In the genomic region with DNA sequence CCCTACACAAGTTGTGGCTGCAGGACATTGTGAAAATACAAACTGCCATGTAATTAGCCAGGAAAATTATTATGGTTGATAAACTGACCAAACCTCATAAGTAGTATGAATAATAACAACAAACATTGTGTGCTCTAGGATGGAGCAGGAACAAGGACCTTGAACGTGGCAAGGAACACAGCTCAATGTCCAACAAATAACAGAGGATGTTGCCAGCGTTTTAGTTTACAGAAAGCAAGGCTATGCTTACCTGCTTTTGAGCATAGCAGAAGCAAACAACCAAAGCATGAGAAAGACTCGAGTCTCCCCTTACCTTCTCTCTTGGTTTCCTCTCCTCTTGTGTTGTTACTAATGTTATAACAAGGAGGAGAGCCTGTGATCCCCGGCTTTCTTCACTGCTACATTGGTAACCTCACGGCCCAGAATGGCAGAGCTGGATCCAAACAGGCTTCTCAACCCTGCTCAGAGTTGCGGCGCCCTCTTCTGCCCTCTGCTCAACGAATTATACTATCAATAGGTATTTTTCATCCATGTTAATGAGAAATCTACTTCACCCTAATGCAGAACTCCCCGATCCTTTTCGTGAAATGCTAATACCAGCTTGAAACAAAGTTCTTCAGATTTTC, we compare ENCODE assay signal across 8 mouse cellular contexts. TPM values are rescaled to one million over a fixed set of nuclear protein-coding genes. Genes with fewer than 3 reads are reported as not detected.
DNase-seq lines count a peak whose midpoint lies in the region; ATAC-seq and TF ChIP-seq lines count a peak whose summit lies in the region.

No protein-coding gene starts in this region.

- peak overlapping the region; percentile 65 for H3K4me2 ChIP-seq in heart, embryonic 12.5 days
- peak overlapping the region; percentile 76 for H3K4me2 ChIP-seq in embryonic facial prominence, embryonic 14.5 days (ENCODE audit: low read depth, low read length)
- peak overlapping the region; percentile 72 for H3K4me2 ChIP-seq in intestine, embryonic 15.5 days (replicated peaks)
- peak overlapping the region; percentile 69 for H3K4me2 ChIP-seq in midbrain, embryonic 13.5 days (replicated peaks)

- no peaks in the 10 kb centered on the region for H3K9me3 ChIP-seq in heart, embryonic 12.5 days (replicated peaks)
- no peaks in the 10 kb centered on the region for H3K9me3 ChIP-seq in G1E (replicated peaks)
- no peaks in the 10 kb centered on the region for H3K9me3 ChIP-seq in embryonic facial prominence, embryonic 14.5 days (ENCODE audit: control insufficient read depth, low read length)
- no peaks in the 10 kb centered on the region for H3K9me3 ChIP-seq in intestine, embryonic 15.5 days
- H3K9me3 ChIP-seq in midbrain, embryonic 13.5 days: no peaks in the 10 kb centered on the region

- no peak for DNase-seq in heart, postnatal 4 days
- DNase-seq in G1E (ENCODE audit: low spot score): no peak
- DNase-seq in embryonic facial prominence, embryonic 14.5 days (ENCODE audit: low spot score): no peak
- no peak for DNase-seq in Muller cell, postnatal 12 days (ENCODE audit: inconsistent ontology term)
- DNase-seq in gastrocnemius, adult 18-20 months (ENCODE audit: low spot score): no peak

- no peaks in the 10 kb centered on the region for H3K27me3 ChIP-seq in heart, embryonic 12.5 days (replicated peaks)
- H3K27me3 ChIP-seq in G1E (ENCODE audit: insufficient read depth, low read length): no peaks in the 10 kb centered on the region
- no peaks in the 10 kb centered on the region for H3K27me3 ChIP-seq in embryonic facial prominence, embryonic 14.5 days (replicated peaks; ENCODE audit: control insufficient read depth, insufficient read depth, low read length)
- H3K27me3 ChIP-seq in intestine, embryonic 15.5 days (replicated peaks): no peaks in the 10 kb centered on the region
- no peaks in the 10 kb centered on the region for H3K27me3 ChIP-seq in midbrain, embryonic 13.5 days

- ATAC-seq in heart, embryonic 12.5 days (ENCODE audit: insufficient number of reproducible peaks, low FRiP score): no peak
- no peak for ATAC-seq in G1E (ENCODE audit: extremely low read depth, insufficient number of reproducible peaks, low FRiP score, poor library complexity, severe bottlenecking)
- ATAC-seq in embryonic facial prominence, embryonic 14.5 days (ENCODE audit: low read depth): no peak
- ATAC-seq in intestine, embryonic 15.5 days: no peak
- no peak for ATAC-seq in midbrain, embryonic 13.5 days

- WGBS in heart, embryonic 12.5 days: 42% methylated on average over 10 of the region's 10 CpGs
- WGBS in embryonic facial prominence, embryonic 14.5 days: 47% methylated on average over 10 of the region's 10 CpGs
- 34% methylated on average over 10 of the region's 10 CpGs for WGBS in intestine, embryonic 15.5 days
- WGBS in midbrain, embryonic 13.5 days: 44% methylated on average over 10 of the region's 10 CpGs

- peaks cover 68% of the 10 kb centered on the region for H3K4me1 ChIP-seq in heart, embryonic 12.5 days (replicated peaks)
- H3K4me1 ChIP-seq in G1E (ENCODE audit: insufficient read depth, low read depth, low read length): peaks cover 47% of the 10 kb centered on the region
- peaks cover 45% of the 10 kb centered on the region for H3K4me1 ChIP-seq in embryonic facial prominence, embryonic 14.5 days (ENCODE audit: control insufficient read depth, insufficient read depth, low read length)
- H3K4me1 ChIP-seq in intestine, embryonic 15.5 days (replicated peaks): peaks cover 47% of the 10 kb centered on the region
- peaks cover 50% of the 10 kb centered on the region for H3K4me1 ChIP-seq in midbrain, embryonic 13.5 days (replicated peaks)

- TF ChIP-seq CTCF in G1E (IDR thresholded peaks at IDR 0.05; ENCODE audit: low read depth, low read length): no peak

- peak overlapping the region; percentile 93 for H3K4me3 ChIP-seq in heart, embryonic 12.5 days
- peak overlapping the region; percentile 91 for H3K4me3 ChIP-seq in G1E (ENCODE audit: low read depth, low read length)
- peak overlapping the region; percentile 98 for H3K4me3 ChIP-seq in embryonic facial prominence, embryonic 14.5 days (ENCODE audit: low read depth, low read length)
- H3K4me3 ChIP-seq in intestine, embryonic 15.5 days (replicated peaks): peak overlapping the region; percentile 98
- H3K4me3 ChIP-seq in midbrain, embryonic 13.5 days (replicated peaks): peak overlapping the region; percentile 93

- no peaks in the 10 kb centered on the region for H3K36me3 ChIP-seq in heart, embryonic 12.5 days
- H3K36me3 ChIP-seq in G1E (replicated peaks): peaks cover 53% of the 10 kb centered on the region
- H3K36me3 ChIP-seq in embryonic facial prominence, embryonic 14.5 days (ENCODE audit: control insufficient read depth, insufficient read depth, low read length): no peaks in the 10 kb centered on the region
- H3K36me3 ChIP-seq in intestine, embryonic 15.5 days: no peaks in the 10 kb centered on the region
- H3K36me3 ChIP-seq in midbrain, embryonic 13.5 days: no peaks in the 10 kb centered on the region

- H3K9ac ChIP-seq in heart, embryonic 12.5 days: peak overlapping the region; percentile 41
- H3K9ac ChIP-seq in embryonic facial prominence, embryonic 14.5 days (ENCODE audit: low read depth, low read length): peak overlapping the region; percentile 22; the same call in 1 of the 2 replicates
- peak overlapping the region; percentile 39; the same call in 1 of the 2 replicates for H3K9ac ChIP-seq in intestine, embryonic 15.5 days
- peak overlapping the region; percentile 98 for H3K9ac ChIP-seq in midbrain, embryonic 13.5 days (replicated peaks)

- H3K27ac ChIP-seq in heart, embryonic 12.5 days (ENCODE audit: poor library complexity, severe bottlenecking): peak overlapping the region; percentile 98
- peak overlapping the region; percentile 75; the same call in 1 of the 2 replicates for H3K27ac ChIP-seq in embryonic facial prominence, embryonic 14.5 days (replicated peaks; ENCODE audit: low read depth, low read length)
- H3K27ac ChIP-seq in intestine, embryonic 15.5 days: peak overlapping the region; percentile 44; the same call in 1 of the 2 replicates
- H3K27ac ChIP-seq in midbrain, embryonic 13.5 days: peak overlapping the region; percentile 97

RNA-seq across cellular contexts. Expression of a gene that starts 0.7 kb away (rescaled TPM):
- polyA plus RNA-seq in heart, embryonic 12.5 days (2016; fragmentation: Nextera tagmentation; extraction: Ambion mirVana): 15.4 TPM in 2 replicates
- total RNA-seq in heart, postnatal 4 days (2021): 10 to 100 TPM; 18.6 to 19.4 TPM
- total RNA-seq in G1E (2014; fragmentation: Nextera tagmentation) (16.6 and 17.1 TPM in 2 replicates), G1E (2017) (10.6 and 11.1 TPM in 2 replicates)
- polyA plus RNA-seq in G1E (2012): 5.5 and 6.2 TPM in 2 replicates
- 18.4 and 20.0 TPM in 2 replicates for polyA plus RNA-seq in embryonic facial prominence, embryonic 14.5 days (2014; fragmentation: Nextera tagmentation; extraction: Ambion mirVana)
- polyA plus RNA-seq in intestine, embryonic 15.5 days (2015; fragmentation: Nextera tagmentation; extraction: Ambion mirVana): 11.7 and 12.8 TPM in 2 replicates
- polyA plus RNA-seq in midbrain, embryonic 13.5 days (2015; fragmentation: Nextera tagmentation; extraction: Ambion mirVana): 14.2 TPM in 2 replicates
- total RNA-seq in gastrocnemius, adult 18-20 months (2021): 1 to 10 TPM; 8.8 to 9.7 TPM

RNA-seq across cellular contexts. Expression of a gene that starts 45.1 kb away (rescaled TPM):
- 53.4 and 53.5 TPM in 2 replicates for polyA plus RNA-seq in heart, embryonic 12.5 days (2016; fragmentation: Nextera tagmentation; extraction: Ambion mirVana)
- total RNA-seq in heart, postnatal 4 days (2021): 100 to 1,000 TPM; 312 to 353 TPM
- total RNA-seq in G1E (2014; fragmentation: Nextera tagmentation): 0.24 TPM in 1 of 2 replicates, not detected in the other
- 0.06 and 0.71 TPM in 2 replicates for total RNA-seq in G1E (2017)
- polyA plus RNA-seq in G1E (2012): 0.08 TPM in 1 of 2 replicates, not detected in the other
- 48.5 and 49.3 TPM in 2 replicates for polyA plus RNA-seq in embryonic facial prominence, embryonic 14.5 days (2014; fragmentation: Nextera tagmentation; extraction: Ambion mirVana)
- 28.0 and 31.2 TPM in 2 replicates for polyA plus RNA-seq in intestine, embryonic 15.5 days (2015; fragmentation: Nextera tagmentation; extraction: Ambion mirVana)
- polyA plus RNA-seq in midbrain, embryonic 13.5 days (2015; fragmentation: Nextera tagmentation; extraction: Ambion mirVana): 31.3 and 34.4 TPM in 2 replicates
- total RNA-seq in gastrocnemius, adult 18-20 months (2021): 10 to 100 TPM; 36.0 to 65.7 TPM

Comparison
In these comparisons a context has a peak if more than half of its experiments do, and no peak if none do; other contexts are left out.
1. H3K27ac ChIP-seq: peak in every context shown above with its lines; median percentile 98 in heart, embryonic 12.5 days; 97 in midbrain, embryonic 13.5 days; 75 in embryonic facial prominence, embryonic 14.5 days; 44 in intestine, embryonic 15.5 days.
2. H3K9ac ChIP-seq: peak in every context shown above with its lines; median percentile 98 in midbrain, embryonic 13.5 days; 41 in heart, embryonic 12.5 days; 39 in intestine, embryonic 15.5 days; 22 in embryonic facial prominence, embryonic 14.5 days.
3. RNA of a gene that starts 45.1 kb away (polyA plus RNA-seq): 53.4 to 53.5 TPM in heart, embryonic 12.5 days, 48.5 to 49.3 TPM in embryonic facial prominence, embryonic 14.5 days, 31.3 to 34.4 TPM in midbrain, embryonic 13.5 days and 28.0 to 31.2 TPM in intestine, embryonic 15.5 days; 0.08 TPM in G1E; every median in the first group is over 10 times any median in the second.
4. Peak in every context shown above with its lines, with median percentiles within 50 percentile points of each other: H3K4me2 ChIP-seq and H3K4me3 ChIP-seq.